Mouse (Mus musculus) thymus, adult 2 months (tissue): ENCODE measurements around the gene Slc5a11.

ENCODE experiments used
- CTCF ChIP-seq: fragments of 200-500 bp; IDR thresholded peaks from 2 replicates; pipeline ENCODE4 v1.5.1; 2012; ENCODE audit warnings: mild to moderate bottlenecking, control low read depth, low read length, moderate library complexity, borderline replicate concordance; ENCODE audit not compliant: control insufficient read depth, poor library complexity, insufficient read depth; ENCODE audit errors: extremely low read depth
- POLR2A ChIP-seq: fragments of 200-500 bp; IDR thresholded peaks from 2 replicates; pipeline ENCODE4 v1.6.1; 2012; ENCODE audit warnings: mild to moderate bottlenecking, low read length, control low read depth, moderate library complexity; ENCODE audit not compliant: control insufficient read depth, poor library complexity, insufficient read depth; ENCODE audit errors: extremely low read depth

DNA sequence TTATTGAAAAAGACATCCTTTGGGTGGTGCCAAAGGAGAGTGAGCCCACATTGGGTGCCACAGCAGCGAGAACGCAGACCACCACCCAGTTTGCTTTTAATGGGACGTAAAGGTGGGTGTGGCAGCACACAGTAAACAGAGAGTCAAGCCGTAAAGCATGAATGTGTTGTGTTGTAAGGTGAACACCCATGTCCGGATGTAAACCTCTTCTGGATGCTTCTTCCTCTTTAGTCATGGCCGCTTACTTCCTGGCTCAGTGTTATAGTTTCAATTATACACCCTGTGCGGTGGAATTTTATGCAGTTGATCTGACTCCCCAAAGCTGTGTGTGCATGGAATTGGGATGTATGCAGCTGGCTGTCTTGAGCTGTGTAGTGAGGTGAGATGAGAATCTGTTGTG, 27.7 kb downstream of the Slc5a11 start:
- TF ChIP-seq POLR2A = no peak
- no peak for TF ChIP-seq CTCF
